Mouse (Mus musculus) liver, embryonic 14.5 days (tissue): ENCODE measurements around the gene Pak1ip1.

Experiments
- CTCF ChIP-seq: IDR thresholded peaks from 2 replicates; pipeline ENCODE4 v1.5.1; 2016; ENCODE audit warnings: antibody characterized with exemption, low read depth, control low read depth
- EP300 ChIP-seq: IDR thresholded peaks from 2 replicates; pipeline ENCODE4 v1.6.1; 2016; ENCODE audit warnings: antibody characterized with exemption, low read depth

DNA sequence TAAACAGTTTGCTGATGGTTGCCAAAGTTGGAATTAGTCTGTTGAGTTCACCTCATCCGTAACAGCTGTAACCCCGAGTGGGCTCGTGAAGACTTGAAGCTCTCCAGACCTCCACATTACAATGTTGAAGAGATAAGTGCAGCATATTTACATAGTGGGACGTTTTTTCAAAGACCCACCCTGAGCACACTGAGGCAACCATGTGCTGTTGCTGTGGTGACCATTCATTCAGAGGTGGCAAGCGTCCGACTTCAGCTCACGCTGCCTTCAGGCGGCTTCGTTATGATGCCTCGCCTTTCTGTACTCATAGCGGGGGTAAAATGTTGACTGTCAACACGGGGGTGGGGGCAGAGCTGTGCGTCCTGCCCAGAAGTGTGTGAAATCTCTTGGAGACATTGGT is 21.3 kb downstream of the Pak1ip1 start:
- no peak for TF ChIP-seq CTCF
- no peak for TF ChIP-seq EP300
